Mouse (Mus musculus) frontal cortex, postnatal 36 days (tissue): ENCODE measurements at regions not wholly inside any gene's neighbourhood (a gene's known extent, or its start where the extent isn't known, plus 50 kb on each side); places are given as distances from the start of the nearest gene placed in this dataset.

Experiments used
- DNase-seq, 2 experiments: peaks; one replicate each; pipeline ENCODE4 v3.0.0; 2022; ENCODE audit warnings: low spot score in 2 of 2

DNA sequence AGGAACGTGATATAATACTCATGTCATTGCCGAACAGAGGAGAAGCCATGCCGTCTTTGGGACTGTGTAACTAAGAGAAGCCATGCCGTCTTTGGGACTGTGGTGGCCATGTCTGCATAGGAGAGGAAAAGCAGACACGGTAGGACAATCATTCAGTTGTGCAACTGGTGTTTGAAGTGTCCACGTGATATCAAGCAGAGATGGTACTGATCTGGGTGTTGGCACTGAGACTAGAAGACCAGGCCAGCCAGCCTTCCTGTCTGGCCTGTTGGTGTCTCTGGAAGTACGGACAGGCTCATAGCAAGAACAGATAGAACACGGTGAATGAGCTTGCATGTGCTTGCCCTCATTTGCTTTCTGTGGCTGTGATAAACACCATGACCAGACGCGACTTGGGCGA is 175.7 kb downstream of the Slc38a4 start:
- no peak for DNase-seq

GRCm38 (mm10) chr15:96878796-96879195 is 177.0 kb downstream of the Slc38a4 start:
- no peak for DNase-seq

GRCm38 (mm10) chr15:96877931-96878330 is 177.8 kb downstream of the Slc38a4 start:
- DNase-seq = no peak

DNA sequence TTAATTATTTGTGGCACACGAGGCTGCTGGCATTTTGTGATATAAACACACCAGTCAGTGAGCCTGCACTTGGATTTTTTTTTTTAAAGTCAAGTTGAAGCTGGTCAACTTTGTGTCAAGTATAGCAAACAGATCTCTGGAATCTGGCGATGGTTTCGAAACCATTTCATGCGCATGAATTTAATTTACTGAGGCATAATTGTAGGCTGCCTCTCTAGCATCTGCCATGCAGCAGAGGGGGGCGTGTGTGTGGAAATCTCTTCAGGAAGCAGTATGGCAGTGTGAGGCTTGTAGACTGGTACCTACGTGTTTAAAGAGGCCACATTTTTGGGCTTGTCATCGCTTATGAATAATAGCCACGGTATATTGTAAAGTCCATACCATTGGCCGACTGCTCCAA is 177.7 kb upstream of the Slc38a2 start:
- DNase-seq = peak in 1 of 2 experiments; percentile 3

DNA sequence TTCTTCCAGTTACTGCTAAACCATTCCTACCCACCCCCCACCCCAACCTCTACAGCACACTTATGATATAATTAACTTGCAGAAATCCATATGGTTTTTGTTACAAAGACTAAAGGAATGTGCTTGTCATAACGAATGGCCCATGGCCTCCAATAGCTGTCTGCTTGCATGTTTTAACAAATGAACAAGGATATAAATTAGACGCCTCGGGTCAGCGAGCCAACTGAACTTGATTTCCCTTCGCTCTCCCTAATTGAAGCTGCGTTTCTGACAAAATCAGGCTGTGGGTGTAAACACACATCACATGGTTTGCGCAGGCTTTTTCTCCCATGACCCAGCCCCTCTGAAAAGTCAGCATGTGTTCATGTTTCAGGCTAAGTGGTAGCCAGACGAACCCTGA is 174.6 kb upstream of the Slc38a2 start:
- DNase-seq = no peak

- DNase-seq = no peak
These were observed 174.0 kb upstream of the Slc38a2 start for GRCm38 (mm10) chr15:96873562-96873961.

- no peak for DNase-seq
These were observed 173.6 kb upstream of the Slc38a2 start for GRCm38 (mm10) chr15:96873126-96873525.

GRCm38 (mm10) chr15:96867701-96868100 is 168.2 kb upstream of the Slc38a2 start:
- DNase-seq = no peak

GRCm38 (mm10) chr15:96865932-96866331 is 166.4 kb upstream of the Slc38a2 start:
- no peak for DNase-seq

DNA sequence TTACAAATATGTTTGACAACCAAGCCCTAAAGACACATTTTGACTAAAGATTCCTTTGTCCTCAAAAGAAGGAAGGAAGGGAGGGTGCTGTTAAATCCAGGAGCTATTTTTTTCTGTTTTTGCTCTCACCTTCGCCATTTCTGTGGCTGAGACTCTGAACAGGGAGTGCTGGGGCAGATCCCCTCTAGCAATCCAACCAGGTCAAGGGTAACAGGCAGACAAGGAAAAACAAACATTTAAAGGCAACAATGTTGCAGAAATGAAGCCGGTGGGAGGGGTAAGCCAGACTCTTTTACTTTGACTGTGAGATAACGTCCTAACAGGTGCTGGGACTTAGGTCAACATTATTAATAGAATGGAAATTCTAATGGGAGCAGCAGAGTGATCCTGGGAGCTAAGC is 158.2 kb upstream of the Slc38a2 start:
- DNase-seq = no peak

DNA sequence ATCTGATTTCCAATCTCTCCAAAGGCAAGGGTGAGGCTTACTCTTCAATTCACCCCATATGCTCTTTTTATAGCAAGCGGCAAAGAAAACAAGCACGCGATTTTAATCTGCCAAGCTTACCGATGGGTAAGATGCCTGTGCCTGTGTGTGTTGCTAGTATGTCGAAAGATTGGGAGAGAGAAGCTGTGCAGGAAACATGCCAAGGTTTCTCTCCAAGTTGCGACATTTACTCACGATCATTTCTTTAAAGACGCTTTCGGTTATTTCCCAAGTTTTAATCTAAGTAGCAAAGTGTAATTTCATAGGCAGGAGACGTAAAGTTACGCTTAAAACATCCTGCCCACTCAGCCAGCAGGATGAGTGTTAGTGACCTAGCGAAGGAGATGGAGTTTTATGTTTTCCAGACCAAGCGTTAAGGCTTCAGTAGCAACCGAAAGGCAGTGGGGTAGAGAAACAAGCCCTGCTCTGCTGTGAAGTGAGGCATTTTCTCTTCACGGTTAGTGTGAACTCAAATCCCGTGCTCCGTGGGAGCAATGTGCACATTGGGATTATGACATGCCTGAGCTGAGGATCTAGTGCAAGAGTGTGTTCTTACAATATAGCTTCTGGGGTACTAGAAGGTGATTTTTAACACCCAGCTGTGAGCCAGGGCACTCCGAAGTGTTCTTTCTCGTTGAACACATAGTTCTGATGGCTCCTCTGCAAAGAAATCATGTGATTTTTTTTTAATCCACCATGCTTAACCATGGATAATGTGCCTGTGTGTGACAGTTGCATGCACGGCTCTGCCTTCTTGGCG is 152.6 kb upstream of the Slc38a2 start:
- no peak for DNase-seq

DNA sequence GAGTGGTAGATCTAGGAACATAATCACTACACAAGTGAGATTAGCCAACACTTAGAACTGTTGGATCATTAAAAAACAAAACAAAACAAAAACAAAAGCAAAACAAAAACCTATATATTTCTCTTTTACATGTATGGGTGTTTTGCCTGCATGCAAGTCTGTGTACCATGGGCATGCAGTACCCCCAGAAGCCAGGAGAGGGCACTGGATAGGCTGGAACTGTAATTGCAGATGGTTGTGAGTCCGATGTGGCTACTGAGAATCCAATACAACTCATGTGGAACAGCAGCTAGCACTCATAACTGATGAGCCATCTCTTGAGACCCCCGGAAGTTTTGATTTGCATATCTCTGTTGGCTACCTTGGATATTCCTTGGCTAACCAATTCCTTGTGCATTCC is 148.6 kb upstream of the Slc38a2 start:
- no peak for DNase-seq

DNA sequence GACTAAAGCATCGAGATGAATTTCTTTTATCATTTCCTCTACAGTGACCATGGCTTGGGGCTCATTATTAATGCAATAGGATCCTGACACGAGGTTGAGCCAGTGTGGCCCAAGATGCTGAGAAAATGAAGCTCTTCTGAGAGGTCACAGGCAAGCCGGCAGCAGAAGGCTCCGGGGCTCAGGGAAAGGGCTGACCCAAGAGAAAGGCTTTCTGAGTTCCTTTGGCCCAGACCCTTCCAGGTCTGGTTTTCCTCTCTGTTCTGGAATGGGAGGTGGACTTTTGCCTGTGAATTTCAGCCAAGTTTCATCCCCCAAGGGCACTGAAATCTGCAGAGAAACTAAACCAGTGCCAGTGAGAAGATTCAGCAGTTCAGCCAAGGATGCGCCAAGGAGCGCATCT is 145.7 kb upstream of the Slc38a2 start:
- no peak for DNase-seq

DNA sequence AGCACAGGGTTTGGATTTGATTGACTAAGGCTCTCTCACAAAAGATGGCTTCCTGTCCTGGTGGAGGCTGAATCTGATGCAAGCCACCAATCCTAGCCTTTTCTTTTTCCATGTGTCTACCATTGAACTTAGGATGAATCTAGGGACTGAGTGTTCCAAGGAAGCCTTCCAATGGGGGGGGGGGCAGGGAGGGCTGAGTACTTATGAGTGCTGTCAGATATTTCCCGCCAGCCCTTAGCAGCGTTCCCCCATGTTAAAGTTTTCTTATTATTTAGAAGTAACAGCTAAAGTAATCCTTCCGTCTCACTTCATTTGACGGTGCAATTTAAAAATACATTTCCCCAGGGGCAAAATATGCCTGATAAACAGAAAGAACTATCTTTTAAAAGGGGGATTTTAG is 144.8 kb upstream of the Slc38a2 start:
- no peak for DNase-seq

DNA sequence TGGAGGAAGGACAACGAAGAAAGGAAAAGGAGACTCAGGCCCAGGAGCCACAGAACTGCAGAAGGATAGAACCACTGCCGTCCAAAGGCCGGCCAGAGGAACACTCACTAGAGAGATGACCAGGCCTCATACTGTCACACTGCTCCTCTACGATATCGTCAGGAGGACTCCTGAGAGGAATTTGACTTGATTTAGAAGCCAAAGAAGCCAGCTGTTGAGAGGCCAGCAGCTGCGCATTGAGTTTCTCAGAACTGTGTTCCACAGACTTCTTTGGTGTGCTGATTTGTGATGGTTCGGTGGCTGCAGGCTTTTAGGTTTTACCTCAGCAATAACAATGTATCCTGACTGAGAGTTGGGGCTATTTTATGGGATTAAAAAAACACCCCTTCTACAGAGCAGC is 144.1 kb upstream of the Slc38a2 start:
- DNase-seq = no peak

GRCm38 (mm10) chr15:96842881-96843280 is 143.4 kb upstream of the Slc38a2 start:
- no peak for DNase-seq

DNA sequence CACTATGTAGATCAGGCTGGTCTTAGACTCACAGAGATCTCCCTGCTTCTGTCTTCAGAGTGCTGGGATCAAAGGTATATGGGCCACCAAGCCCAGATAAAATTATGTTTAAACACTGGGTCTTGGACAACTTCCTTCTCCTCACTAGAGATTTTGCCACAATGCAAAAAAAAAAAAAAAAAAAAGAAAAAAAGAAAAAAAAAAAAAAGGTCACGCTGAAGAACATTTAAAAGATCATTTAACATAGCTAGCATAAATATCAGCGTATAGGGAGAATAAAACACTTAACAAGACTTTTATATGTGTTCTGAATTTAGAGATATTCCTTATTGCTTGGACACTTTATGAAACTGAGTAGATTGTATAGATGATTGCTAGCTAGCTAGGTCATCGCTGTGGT is 137.1 kb upstream of the Slc38a2 start:
- DNase-seq = no peak

DNA sequence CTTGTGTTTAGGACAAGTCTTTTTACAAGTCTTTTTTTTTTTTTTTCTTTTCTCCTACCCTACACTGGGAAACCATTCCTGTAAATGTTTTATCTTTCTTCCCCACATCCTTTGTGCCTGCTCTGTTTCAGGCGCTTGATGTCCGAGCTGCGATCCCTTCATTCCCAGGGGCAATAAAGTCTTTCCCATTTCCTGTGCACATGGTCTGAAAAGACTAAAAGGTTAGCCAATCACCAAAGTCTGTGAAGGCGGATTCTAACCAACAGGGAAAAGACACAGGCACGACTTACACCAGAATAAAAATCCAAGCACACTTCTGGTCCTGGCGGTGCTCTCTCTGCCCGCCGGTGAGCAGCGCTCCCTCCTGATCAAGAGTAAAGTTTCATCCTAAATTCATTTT is 135.3 kb upstream of the Slc38a2 start:
- DNase-seq = no peak

DNA sequence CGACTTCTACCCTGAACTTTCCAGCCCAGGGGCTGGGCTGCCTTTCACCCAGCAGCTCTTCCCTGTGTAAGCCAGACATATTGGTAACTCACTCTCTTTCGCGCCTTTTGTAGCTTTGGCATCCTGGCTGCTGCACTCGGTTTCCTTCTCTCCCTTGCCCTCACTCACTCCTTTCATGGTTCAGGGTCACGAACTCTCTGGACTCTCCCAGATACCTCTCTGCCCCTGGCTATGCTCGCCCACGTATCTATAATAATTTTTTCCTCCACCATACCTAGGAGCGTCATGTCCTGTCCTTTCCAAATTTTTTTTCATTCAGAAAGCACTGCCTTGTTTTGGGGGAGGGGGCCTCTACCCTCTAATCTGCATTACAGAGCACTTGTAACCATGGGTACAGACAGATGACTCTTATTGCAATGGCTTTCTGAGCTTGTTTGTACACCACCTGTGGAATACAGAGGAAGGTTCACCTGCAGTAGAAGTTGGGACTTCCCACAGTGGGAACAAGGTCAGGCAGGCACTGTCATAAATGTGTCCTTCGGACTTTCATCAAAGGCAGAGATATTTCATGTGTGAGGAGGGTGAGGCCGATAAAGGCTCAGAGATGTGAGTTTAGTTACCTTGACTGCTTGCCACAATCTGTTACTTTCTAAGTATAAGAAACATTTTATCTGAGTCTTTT is 134.8 kb upstream of the Slc38a2 start:
- DNase-seq = no peak

DNA sequence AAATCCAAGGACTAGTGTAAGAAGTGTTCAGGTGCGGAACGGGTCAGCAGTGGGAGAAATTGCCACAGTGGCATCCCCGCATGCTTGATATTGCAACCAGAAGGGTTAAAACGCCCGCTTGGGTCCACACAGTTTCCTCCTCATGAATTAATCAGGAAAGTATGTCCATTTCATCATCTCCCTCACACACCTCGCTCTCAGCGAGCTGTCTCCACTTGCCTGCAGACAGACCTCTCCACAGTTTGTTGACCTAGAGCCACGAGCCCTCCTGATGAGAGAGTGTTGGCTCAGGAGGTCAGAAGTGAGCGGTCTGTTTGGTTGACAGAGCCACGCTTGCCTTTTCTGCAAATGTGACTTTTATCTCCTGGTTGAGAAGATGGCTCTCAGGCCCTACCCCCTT is 132.9 kb upstream of the Slc38a2 start:
- no peak for DNase-seq

DNA sequence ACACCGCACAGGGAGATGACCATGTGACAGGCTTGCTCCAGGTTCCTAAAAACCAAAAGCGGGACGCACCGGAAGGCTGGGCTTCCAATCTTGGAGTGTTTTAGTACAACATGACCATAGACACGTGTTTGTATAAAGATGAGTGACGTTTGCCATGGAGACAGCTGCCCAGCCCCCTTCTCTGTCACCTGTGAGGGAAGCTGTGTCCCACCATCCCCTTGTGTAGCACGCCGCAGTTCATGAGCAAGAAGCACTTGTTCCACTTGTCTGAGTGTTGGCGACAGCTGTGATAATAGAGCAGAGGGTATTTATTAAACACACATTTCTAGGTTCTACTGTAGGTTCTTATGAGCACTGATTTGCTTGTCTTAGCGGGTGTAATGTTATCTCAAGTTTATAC is 131.7 kb upstream of the Slc38a2 start:
- no peak for DNase-seq

GRCm38 (mm10) chr15:96830578-96830977 is 131.0 kb upstream of the Slc38a2 start:
- DNase-seq = peak; percentile 7 to 20

- DNase-seq = no peak
These were observed 130.4 kb upstream of the Slc38a2 start for GRCm38 (mm10) chr15:96829941-96830340.
